Mouse (Mus musculus) cerebral cortex, adult 2 months (tissue): ENCODE results near the gene Fam114a1.

Source experiments
- WGBS: fragments of 180-500 bp; shearing (Covaris S2); methylation state at CpG from one replicate; pipeline ENCODE4 v1.1.7; 2018; 5-methylcytosine and 5-hydroxymethylcytosine counted together

Gene Fam114a1

GRCm38 (mm10) chr5:64969861-64970771 lies at the start of gene Fam114a1:
Gene Fam114a1 (plus strand): TSS chr5:64970071.
- 3% methylated on average over 65 of the region's 68 CpGs for WGBS

- WGBS: 87% methylated on average over 5 of the region's 5 CpGs
These were observed 46.9 kb upstream of the Fam114a1 start for GRCm38 (mm10) chr5:64922891-64923381.

DNA sequence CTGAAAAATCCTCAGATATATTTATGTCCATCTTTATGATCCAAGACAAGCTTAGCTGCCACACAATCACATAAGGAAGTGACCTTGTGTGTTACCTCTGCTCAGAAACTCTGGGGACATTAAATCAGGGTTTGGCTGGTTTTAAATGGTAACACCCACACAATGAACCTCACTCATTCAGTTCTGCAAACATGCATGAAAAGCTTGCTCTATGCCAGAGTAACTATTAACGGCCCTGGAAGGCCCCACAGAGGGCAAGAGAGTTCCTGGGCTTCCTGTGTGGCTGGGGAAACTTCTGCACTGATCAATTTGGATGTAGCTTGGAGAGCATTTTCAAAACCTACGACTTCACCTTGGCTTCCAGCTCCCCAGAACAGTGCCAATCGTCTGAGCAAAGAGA lies 37.7 kb upstream of the Fam114a1 start:
- WGBS: 54% methylated on average over 3 of the region's 3 CpGs

- WGBS: 82% methylated on average over 15 of the region's 15 CpGs
These were observed 37.1 kb upstream of the Fam114a1 start for GRCm38 (mm10) chr5:64932775-64933174.

- 52% methylated on average over 5 of the region's 5 CpGs for WGBS
These were observed 18.4 kb upstream of the Fam114a1 start for GRCm38 (mm10) chr5:64951486-64951885.

- 89% methylated on average over 8 of the region's 8 CpGs for WGBS
These were observed 14.9 kb upstream of the Fam114a1 start for GRCm38 (mm10) chr5:64954931-64955330.

DNA sequence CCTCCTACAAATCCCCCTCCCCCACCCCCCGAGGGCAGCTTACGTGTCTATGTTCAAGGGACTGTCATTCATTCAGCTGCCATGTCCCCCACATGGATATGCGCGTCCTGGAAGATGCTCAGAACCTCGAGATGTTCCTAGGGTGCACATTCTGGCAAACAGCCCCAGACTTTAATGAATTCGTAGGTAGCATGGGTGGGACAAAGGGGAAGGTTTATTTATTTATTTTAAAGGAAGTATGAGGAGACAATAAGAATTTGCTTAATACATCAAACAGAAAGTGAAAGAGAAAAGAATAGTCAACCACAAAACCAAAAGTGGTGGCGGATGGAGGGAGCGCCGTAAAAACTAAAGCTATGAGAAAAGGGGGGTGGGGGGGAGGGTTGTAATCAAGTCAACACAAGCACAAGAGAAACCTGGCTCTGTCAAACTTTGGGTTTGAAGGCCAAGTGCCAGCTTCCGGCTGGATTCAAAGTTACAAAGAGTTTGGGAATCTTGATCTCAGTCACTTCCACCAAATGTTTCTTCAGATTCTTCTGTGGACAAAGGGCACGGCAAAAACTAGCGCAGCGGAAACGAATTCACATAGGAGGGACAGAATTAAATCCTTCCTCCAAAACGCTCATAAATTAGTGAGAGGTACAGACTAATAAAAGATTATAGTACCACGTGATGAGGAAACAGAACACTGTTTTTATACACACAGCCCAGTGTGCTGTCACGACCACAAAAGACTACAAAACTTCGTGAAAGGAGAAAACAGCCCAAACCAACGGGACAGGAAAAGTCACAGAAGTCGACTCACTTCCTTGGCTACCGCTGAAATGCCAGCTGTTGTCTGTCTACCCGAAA lies 10.7 kb upstream of the Fam114a1 start:
- 67% methylated on average over 22 of the region's 22 CpGs for WGBS

- WGBS: 76% methylated on average over 13 of the region's 13 CpGs
These were observed 10.0 kb upstream of the Fam114a1 start, which contains the start of gene Tlr6 for GRCm38 (mm10) chr5:64959843-64960230. Gene Tlr6 (minus strand): TSS chr5:64960097.

DNA sequence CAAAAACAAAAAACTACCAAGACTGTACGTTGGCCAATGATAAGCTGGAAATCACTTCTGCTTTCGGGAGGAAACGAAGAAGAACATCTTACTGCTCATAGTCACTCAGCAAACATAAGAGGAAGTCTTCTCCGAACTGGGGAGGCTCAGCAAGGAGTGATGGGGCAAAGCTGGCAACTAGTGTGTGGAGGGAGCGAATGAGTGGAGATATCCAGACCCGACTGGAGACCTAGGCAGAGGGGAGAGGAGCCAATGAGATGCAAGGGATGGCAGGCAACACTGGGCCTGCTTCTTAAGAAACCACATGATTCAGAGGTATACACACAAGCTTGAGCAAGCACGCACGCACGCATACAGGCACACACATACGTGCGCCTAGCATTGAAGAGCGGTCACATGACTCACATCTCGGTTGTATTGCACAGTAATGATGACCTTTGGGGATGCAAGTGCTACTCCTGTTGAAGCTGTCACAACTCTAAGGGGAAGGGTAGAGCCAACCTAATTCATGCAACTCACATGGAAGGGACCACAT lies 8.9 kb upstream of the Fam114a1 start:
- WGBS: 88% methylated on average over 13 of the region's 13 CpGs

GRCm38 (mm10) chr5:64963271-64963670 lies 6.6 kb upstream of the Fam114a1 start:
- 84% methylated on average over 5 of the region's 5 CpGs for WGBS

DNA sequence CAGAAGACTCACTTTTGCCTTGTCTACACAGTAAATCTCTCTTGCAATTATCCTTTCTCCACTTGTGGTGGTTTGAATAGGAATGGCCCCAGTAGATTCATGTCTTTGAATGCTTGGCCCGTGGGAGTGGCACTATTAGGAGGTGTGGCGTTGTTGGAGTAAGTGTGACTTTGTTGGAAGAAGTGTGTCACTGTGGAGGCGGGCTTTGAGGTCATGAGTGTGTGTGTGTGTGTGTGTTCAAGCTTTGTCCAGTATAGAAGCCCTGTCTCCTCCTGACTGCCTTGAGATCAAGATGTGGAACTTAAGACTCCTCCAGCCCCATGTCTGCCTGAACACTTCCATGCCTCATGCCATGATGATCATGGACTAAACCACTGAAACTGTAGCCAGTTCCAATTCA lies 6.1 kb upstream of the Fam114a1 start:
- WGBS: 91% methylated on average over 3 of the region's 3 CpGs

DNA sequence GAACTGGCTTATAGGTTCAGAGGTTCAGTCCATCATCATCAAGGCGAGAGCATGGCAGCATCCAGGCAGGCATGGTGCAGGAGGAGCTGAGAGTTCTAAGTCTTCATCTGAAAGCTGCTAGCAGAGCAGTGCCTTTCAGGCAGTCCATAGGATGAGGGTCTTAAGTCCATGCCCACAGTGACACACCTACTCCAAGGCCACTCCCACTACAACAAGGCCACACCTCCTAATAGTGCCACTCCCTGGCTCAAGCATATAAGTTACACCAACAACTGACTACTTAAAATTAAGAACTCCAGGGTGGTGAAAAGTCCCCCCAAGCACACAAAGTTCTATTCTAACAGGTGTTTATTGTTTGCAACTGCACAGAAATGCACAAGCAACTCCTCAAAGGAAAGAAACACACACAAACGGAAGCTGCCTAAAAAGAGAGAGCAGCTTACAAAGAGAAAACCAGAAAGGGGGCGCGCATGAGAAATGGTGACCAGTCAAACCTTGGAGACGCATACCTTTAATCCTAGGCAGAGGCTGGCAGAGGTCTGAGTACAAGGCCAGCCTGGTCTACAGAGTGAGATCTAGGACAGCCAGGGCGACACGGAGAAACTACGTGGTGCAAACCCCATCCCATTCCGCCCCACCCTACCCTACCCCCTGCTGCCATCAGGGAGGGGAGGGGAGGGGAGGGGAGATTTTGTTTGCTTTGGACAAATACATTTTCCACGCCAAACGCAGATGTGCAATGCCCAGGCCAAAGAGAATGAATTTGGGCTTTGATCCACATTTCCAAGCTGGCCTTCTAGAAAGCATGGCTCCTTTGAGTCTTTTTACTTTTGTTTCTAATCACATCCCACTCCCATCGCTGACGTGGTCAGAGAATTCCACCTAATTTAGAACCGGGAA lies 660 bp upstream of the Fam114a1 start:
- 20% methylated on average over 14 of the region's 14 CpGs for WGBS

- WGBS: 87% methylated on average over 5 of the region's 5 CpGs
These were observed 5.2 kb downstream of the Fam114a1 start for GRCm38 (mm10) chr5:64975121-64975520.

DNA sequence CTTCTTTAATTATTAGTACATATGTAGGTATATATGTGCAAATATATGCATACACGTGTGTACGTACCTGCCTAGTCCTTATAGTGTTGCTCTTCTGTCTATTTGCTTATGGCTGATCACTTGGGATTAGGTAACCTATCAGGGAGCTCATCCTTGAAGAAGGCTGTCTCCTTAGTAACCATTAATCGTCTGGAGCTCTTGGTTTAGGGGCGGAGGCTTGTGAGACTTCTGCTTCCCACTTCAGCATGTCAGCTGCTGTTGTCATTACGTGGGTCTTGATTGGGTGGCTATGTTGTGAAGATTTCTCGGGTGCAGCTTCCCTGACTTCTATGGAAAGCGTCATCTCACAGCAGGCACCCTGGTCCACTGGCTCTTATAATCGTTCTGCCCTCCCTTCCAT lies 7.3 kb downstream of the Fam114a1 start:
- 81% methylated on average over 8 of the region's 8 CpGs for WGBS

DNA sequence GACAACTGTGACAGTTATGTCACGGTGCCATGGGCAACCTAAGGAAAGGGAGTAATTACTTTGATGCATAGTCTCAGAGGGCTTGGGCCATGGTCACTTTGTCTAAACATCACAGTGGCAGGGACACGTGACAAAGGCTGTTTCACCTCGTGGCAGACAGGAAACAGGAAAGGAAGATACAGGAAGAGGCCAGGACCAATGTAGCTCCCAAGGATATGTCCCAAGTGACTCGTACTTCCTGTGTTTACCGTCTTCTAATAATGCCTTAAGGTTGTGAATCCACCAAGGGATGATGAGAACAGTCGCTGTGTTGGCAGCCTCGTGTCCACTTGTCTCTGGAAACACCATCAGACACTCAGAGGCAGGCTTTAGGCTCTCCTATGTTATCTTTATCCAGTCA lies 16.1 kb downstream of the Fam114a1 start:
- 75% methylated on average over 7 of the region's 7 CpGs for WGBS

GRCm38 (mm10) chr5:64989940-64990339 lies 20.1 kb downstream of the Fam114a1 start:
- WGBS: 92% methylated on average over 1 of the region's 1 CpGs

DNA sequence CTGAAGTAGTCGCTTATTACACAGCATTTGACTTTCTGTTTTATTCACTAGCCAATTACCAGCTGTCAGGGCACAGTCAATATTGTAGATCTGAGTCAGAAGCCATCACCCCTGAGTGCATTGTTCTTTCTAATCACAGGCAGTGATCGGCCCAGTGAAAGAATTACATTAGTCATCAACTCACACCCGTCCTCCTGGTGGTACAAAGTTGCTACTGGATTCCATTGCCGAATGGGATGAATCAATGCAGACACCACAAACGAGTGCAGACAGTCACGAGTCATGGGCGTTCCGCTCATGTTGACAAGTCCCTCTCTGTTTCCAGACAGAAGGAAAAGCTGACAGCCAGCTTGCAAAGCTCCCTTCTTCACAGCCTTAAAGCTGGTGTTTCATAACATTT lies 22.7 kb downstream of the Fam114a1 start:
- 41% methylated on average over 8 of the region's 8 CpGs for WGBS

- WGBS: 100% methylated on average over 2 of the region's 2 CpGs
These were observed 25.5 kb downstream of the Fam114a1 start for GRCm38 (mm10) chr5:64995408-64995807.

- WGBS: 39% methylated on average over 10 of the region's 10 CpGs
These were observed 33.3 kb downstream of the Fam114a1 start for GRCm38 (mm10) chr5:65002940-65003824.

DNA sequence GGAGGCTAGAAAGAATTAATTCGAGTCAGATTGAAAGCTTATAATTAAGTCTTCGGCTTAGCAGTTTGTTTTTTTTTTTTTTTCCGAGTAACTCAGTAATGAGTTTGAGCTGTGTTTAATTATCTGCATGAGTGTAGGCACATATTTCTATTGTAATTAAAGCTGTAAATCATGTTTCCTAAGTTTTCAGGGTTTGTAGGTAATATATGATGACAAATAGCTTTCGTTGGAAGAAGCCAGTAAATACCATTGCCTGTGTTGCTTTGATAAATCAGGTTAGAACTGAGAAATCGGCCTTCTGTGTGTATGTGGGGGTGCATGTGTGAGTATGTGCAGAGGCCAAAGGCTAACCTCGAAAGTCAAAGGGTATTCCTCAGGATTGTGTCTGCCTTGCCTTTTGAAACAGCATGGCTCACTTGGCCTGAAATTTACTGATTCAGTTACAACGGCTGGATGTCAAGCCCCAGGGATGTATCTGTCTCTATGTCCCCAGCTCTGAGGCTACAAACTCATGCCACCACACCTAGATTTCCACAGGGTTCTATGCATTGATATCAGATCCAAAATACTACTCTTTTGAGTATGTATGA lies 34.2 kb downstream of the Fam114a1 start:
- WGBS: 72% methylated on average over 7 of the region's 7 CpGs
